Mouse (Mus musculus) natural killer cell, adult 2 months (primary cell): ENCODE data around the gene Tnni2.
"Not testable (repeated sequence)": the region's sequence is repeated elsewhere in the genome, so short reads cannot be mapped to it uniquely, and the experiment has no call there.

Experiments used
- DNase-seq, 2 experiments: peaks; one replicate each; pipeline ENCODE4 v3.0.0; 2022; ENCODE audit warnings: low spot score in 2 of 2

The Tnni2 gene

DNA sequence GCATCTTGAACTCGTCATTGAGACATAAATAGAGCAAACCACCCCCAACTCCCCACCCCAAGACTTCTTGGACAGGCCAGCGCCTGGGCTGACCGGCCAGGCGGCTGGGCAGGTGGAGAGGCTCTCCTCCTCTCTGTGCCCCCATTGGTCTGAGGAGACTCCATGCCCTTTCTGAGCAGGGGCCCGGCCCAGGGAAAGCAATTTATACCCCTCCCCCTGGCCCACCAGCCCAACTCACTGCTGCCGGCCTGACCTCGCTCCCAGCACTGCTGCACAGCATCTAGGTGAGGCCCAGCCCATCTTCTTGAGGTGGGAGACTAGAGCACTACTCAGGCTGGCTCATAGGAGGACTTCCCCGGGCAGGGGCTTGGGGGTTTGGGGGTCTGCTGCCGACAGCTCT, at the start of gene Tnni2:
Tnni2 (plus strand) TSS at position 224 of the 400 bp plus-strand sequence.
- no peak for DNase-seq

DNA sequence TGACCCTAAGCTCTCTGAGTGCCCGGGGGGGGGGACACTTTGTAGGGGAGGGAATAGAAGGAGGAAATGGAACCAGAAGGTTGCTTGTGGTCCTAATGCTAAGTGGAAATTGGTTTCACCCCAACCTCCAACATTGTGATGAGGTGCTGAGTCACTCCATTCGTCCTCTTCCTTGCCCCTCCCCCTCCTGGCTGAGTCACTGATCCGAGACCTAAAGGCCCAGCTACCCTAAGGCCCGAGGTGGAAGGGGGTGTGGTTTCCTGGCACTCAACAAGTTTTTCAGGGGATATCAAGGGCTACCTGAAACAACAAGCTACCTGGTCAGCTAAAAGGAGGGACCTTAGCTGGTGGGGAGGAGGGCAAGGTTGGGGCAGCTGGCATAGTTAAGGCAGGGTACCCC, 48.4 kb upstream of the Tnni2 start:
- DNase-seq, result peak; percentile 67 to 83

DNA sequence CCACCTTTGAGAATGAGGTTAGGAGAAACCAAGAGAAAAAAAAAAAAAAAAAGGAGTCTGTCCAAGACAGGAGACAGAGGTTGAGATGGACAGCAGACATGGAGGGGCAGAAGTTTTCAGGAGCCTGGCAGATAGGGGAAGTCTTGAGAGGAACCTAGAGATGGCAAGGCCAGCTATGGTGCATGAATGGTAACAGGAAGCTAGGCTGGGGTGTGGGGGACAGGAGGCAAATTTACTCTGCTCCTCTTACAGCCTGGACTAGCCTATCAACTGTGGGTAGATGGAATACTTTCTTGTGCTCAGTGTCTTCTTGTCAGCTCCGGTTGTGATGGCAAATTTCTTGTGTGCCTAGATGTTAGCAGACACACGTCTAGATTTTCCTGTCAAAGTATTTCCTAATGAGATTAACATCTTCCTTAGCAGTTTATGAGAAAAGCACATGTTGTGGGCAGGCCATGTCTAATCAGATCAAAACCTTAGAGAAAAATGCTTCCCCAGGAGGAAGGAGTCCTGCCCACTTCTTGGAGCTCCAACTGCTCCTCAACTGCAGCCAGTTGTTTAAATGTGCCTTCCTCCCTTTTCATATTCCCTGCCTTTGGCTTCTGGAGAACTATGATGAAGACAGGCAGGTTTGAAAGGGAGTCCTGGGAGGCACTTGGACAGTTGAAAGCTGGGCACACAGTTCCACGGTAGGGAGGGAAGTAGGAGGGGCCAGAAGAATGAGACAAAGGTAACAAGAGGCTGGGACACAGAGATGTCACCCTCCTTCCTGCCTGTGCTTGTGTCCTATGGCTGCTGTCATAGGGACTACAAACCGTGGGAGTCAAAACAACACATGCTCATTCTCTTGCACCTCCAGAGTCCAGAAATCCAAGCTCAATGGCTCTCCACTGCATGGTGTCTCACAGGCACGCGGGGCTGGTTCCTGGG, 47.1 kb upstream of the Tnni2 start:
- DNase-seq, result no peak

DNA sequence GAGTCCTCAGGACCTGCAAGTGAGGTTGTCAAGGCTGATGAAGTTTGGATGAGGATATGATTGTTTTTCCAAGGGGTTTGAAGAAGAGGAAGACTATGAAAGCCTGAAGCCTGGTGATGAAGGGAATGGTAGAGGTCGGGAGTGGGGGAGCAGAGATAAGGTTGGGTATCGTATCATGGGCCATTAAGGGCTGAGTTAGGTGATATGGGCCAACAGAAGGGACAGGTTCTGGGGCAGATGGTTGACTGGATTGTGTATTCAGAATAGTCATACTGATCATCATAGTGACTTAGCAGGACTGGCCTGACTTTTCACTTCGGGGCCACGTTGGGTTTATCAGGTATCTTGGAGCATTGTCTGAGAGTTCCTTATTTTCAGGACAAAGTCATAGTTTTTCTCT, 46.1 kb upstream of the Tnni2 start:
- no peak for DNase-seq

DNA sequence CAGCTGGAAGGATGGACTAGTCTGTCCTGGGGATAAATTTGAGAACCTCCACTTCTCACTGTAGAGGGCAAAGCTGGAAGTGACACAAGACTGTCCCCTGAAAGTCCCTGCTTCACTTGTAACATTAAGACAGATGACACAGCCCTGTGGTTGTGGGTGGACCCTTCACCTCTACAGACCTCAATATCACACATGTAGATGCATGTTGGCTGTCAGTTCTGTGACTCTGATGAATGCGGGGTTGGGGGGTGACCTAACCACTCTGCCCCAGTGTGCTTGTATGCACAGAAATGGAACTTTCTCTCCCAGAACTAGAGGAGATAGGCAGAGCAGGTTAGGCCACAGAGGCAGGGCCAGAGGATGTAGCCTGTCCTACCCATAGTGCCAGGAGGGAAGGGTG, 45.0 kb upstream of the Tnni2 start:
- peak; percentile 71 to 87 for DNase-seq

DNA sequence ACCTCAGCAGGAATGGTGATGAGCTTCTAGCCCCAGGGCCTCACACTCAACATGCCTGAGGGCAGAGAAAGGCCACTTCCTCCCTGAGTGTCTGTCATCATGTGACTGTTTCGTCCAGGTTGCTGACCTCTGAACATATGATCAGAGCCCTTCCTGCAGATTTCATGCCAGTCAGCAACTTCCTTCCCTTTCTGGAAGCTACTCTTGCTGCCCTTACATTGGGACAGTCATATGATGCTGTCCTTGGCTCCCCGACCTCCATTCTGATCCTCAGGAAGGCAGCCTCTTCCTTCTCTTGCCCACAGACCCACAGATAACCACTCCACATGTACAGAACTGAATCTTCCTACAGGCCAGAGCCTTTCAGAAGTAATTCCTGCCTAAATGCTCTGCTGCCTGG, 43.6 kb upstream of the Tnni2 start:
- DNase-seq, result peak in 1 of 2 experiments; percentile 56

DNA sequence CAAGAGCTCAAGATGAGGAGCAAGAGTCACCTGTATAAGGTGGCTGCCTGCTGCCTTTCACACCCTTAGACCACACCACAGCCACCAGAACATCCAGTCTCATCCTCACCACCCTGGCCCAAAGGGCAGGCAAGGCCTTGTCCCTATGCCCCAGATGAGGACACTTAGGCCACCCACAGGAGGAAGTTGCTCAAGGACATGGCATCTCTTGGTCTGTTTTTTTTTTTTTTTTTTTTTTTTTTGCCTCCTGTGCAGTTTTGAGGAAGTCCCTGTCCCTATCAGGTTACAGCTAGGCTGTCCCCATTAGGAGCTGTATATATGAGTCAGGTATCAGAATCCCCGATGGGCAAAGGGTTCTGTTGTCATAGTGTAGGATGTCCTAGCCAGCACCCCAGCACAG, 42.4 kb upstream of the Tnni2 start:
- peak in 1 of 2 experiments; percentile 38 for DNase-seq

DNA sequence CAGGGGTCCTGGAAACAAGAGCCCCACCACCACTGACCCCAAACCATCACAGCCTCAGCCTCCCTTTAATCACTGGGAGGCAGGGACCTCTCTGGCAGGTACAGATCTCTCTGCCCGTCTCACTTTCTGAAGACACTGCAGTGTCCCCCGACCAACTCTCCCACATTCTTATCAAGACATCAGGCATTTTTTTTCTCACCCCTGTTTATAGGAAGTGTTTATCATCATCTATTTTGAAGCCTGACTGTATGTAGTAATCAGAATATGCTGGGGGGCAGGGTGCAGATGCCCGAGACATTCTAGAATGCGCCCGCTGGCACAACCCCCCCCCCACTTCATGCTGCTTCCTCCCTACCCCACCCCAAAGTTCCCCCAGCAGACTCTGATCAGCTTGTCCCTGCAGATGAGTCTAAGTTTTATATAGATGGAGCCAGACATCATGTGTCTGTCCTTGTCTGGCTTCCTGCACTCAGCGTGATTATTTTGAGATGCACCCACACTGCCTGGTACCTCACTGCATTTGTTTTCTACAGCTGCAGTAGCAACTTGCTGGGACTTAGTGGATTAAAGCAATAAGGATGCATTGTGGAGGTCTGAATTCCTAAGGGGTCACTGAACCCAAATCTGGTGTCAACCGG, 41.4 kb upstream of the Tnni2 start:
- DNase-seq, result no peak

DNA sequence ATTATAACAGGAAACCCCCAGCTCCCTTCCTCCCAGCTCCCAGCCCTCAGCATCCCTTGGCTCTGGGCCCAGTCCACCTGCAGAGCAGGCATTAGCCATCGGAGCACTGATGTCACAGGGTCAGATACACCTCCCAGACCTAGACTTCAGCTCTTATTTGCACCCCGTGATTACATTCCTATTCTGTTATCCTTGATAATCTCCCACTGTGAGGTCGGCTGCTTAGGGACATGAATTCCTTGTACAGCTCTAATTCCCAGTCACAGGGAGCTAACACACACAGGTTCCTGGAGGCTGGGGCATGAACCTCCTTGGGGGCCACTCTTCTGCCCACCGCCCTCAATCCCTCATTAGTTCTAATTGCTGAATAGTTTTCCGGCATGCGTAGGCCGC, 40.9 kb upstream of the Tnni2 start:
- DNase-seq, result no peak

DNA sequence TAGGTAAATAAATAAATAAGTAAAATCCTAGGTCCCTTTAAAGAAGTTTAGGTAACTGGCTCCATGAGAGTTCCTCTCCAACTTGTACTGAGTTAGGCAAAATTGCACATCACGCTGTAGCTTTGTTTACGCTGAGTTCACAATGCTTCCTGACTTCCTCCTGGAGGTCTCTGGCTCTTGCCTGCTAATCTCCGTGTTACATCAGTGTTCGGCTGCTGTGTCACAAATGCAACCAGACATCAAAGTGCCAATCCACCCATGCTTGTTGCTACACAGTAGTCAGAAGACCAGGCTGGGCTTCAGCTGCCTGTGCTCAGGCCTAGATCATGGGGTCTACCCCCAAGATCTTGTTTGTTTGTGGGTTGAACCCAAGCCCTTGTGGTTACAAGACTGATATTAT, 38.0 kb upstream of the Tnni2 start:
- no peak for DNase-seq

DNA sequence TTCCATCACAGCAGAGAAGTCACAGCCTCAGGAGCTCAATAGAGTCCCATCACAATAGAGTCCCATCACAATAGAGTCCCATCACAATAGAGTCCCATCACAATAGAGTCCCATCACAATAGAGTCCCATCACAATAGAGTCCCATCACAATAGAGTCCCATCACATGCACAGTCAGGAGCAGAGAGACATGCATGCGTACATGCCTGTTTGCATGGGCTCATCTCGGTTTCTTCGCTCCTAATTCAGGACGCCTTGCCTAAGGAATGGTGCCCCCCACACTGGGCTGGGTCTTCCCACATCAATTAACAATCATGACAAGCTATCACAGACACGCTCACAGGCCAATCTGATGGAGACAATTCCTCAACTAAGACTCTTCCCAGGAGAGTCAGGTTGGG, 36.5 kb upstream of the Tnni2 start:
- not testable (repeated sequence) for DNase-seq

DNA sequence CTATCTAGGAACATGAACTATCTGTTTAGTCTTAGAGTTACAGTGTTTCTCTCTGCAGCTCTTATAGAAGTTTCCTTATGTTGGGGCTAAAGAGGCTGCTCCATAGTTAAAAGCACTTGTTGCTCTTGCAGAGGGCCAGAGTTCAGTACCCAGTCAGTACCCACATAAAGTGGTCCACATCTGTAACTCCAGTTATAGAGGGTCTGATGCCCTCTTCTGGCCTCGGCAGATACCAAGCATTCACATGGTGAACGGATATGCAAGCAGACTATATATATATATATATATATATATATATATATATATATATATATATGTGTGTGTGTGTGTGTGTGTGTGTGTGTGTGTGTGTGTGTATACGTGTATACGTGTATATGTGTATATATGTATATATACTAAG, 33.7 kb upstream of the Tnni2 start:
- DNase-seq, result no peak

DNA sequence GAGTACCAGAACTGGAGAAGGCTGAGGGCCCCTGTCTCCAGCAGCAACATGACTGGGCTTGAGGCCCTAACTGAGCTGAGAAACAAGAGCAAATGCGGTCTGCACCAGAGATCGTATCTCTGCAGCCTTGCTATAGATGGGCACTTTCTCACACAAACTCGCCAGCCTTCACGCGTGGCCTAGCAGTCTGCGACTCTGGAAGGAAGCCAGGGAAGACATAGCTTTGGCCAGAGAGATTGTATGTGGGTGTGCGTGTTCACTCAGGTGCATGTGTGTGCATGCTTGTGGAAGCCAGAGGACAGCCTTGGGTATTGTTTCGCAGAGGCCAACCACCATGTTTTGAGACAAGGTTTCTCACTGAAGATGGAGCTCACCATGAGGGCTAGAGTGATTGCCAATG, 32.9 kb upstream of the Tnni2 start:
- no peak for DNase-seq

DNA sequence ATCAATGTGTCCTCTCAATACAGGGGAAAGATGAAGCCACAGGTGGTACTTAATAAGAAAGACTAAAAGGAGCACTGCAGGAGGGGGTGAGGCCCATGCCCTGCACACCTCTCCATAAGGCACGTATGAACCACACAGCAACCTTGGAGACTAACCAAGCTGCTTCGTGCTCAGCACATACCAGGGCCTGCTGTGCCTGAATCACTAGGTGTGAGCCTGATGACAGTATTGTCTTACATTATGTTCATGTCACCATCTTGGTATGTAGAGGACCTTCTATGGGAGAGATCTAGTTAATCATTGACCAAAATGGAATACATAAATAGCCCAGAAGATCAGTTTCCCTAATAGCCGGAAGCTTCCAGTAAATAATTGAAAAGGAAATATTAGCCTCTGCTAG, 32.0 kb upstream of the Tnni2 start:
- DNase-seq, result no peak

DNA sequence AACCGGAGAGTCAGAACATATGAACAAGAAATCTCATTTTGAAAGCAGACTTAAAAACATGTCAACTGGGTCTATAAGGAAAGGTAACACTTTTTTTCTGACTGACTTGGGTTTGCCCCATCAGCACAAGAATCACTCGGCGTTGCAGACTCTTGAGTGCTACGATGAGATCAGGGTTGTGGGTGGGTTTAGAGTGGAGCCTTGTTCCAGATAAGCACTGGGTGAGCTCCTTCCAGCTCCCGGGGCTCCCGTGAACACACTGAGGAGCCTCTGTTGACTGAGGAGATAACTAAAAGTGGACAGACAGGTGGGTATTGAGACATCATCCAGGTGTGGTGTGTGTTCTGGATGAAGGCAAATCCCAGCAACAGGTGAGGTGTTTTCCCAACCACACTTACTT, 28.3 kb upstream of the Tnni2 start:
- no peak for DNase-seq

DNA sequence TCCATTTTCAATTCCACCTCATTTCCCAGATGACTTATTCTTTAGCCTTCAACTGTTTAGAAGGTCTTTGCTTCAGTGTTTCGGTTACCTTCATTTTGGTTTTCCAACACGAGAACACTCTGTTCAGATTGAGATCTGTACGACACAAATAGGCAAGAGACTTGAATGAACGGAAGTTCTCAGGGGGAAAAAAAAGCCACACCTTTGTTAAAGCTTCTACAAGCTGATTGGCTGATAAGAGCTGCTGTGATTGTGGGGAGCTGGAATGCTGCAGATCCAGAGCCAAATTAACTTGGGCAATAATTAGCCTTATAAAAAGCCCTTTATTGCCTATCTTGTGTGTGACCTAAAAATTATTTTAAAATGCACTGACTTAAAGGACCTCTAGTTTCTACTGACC, 26.3 kb upstream of the Tnni2 start:
- DNase-seq, result no peak

DNA sequence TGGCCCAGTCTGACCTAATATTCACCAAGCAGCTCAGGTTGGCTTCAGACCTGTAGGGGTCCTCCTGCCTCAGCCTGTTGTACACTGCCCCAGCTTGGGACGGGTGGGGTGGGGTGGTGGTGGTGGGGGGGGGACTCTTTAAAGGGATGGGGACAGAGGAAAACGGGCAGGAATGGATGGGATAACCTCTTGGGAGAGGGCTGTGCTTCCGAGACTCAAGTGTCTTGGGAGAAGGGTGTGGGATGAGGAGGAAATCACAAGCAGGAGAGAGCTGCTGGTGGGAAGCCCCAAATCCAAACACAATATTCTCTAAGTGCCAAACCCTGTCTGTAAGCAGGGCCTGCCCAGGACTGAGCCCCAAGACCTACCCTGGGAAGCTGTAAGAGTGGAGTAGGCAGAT, 25.4 kb upstream of the Tnni2 start:
- DNase-seq, result no peak

DNA sequence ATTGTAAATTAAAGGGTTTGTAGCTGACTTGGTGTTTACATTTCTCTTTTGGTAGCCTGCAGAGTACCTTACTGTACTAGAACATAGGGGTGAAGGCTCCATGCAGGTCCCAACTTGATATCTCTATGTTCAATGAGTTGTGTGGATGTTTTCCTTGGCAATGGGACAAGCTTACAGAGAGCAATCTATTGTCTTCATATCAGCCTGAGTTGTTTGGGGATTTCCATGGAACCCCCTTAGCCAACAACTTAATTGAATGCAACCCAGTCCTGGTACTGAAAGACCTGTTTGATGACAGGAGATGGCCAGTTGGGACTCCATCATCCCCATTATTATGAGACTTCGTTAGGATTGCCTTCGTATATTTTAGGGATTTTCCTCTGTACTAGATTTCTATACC, 23.6 kb upstream of the Tnni2 start:
- DNase-seq, result no peak

DNA sequence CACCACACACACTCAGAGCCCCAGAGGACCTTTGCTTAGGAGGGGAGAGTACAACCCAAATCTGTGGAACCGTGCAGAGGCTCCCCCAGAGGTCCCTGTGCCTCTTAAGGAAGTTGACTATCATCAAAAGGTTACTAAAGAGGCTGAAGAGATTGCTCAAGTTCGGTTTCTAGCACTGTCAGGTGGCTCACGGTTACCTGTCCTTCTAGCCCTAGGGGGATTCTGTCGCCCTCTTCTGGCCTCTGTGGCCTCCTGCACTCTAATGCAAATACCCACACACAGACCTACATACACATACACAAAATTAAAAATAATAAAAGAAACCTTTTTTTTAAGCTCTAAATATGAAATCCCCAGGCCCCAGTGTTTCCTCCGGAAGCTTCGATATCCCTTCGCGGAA, 22.9 kb upstream of the Tnni2 start:
- no peak for DNase-seq

DNA sequence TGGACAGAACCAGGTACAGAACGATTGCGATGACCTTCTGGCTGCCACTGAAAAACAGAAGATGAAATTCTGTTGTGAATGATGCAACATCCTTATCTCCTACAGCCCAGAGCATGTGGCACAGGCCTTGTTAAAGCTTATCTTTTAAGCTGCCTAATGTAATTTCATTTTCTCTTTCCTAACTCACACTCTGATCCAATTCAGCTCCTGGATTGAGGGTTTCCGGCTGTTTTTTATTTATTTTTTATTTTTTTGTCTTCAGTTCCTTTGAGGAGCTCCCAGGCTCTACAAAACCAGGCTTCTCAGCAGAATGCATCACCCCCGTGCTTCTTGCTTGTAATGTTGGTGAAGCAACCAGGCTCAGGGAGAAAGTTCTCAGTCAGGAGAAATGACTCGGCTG, 21.7 kb upstream of the Tnni2 start:
- DNase-seq, result no peak

DNA sequence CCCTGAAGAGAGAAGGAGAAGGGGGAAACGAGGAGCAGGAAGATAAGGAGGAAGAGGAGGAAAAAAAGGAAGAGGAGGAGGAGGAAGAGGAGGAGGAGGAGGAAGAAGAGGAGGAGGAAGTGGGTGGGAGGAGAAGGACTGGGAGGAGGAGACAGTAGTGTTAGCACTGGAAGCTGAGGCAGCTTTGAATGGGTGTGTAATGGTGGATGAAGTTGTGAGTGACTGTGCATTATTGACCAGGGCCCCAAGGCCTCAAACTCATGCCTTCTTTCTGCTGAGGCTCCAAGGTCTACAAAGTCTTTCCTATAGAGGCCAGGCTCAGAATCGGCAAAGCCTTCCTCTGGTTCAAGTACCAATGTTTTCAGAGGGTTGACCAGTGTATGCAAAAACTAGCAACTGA, 19.8 kb upstream of the Tnni2 start:
- no peak for DNase-seq

DNA sequence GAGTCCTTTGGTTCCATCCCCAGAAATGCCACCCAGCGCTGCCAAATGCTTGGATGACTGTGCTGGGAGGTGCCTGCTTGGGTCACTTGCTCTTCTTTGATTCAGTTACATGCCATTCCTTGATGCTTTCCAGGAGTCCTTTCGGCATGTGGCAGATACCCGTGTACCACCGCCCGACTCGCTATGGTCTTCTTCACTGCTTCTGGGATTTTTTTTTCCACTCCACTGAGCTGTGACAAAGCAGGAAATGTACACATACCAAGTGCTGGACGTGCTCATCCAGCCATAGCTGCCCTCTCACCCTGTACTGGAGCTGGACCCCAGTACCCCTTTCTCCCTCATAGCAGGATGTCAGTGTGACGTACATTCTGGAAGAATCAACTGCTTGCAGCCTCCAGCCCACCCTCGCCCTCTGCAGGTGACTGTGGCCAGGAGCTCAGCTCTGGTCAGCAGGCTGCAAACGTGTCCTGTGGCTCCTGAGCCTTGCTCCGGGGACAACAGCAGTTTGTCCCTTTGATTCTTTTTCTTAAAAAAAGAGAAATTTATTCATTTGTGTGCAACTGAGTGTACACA, 15.9 kb upstream of the Tnni2 start:
- DNase-seq, result no peak

DNA sequence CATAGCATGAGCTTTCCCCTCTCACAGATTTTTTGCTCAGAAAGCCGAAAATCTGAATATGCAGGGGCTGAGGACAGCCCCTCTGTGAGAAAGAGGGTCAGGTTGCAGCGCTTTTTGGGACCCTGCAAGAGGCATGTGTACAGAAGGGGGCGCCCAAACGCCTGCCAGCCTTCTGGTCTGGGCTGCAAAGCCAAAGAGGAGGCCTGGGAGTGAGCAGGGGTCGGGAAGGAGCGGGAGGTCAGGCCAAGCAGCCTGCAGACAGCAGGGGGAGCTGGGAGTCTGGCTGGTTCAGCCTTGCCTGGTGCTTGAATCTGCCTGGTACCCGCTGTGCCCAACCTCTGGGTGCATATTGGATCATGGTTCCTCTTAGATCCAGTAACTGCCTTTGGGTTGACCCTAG, 13.4 kb upstream of the Tnni2 start:
- DNase-seq, result no peak
